Mouse (Mus musculus): ENCODE data around the gene BC051019. TPM values are rescaled to one million over a fixed set of nuclear protein-coding genes. Genes with fewer than 3 reads are reported as not detected.

Gene BC051019
- polyA plus RNA-seq, 1 experiment, result 0.31 TPM

GRCm38 (mm10) chr7:109712198-109712597, 11.5 kb downstream of the BC051019 start:
- WGBS, result 92% methylated on average over 7 of the region's 7 CpGs
- DNase-seq (ENCODE audit: low read depth, low spot score), result no peak

DNA sequence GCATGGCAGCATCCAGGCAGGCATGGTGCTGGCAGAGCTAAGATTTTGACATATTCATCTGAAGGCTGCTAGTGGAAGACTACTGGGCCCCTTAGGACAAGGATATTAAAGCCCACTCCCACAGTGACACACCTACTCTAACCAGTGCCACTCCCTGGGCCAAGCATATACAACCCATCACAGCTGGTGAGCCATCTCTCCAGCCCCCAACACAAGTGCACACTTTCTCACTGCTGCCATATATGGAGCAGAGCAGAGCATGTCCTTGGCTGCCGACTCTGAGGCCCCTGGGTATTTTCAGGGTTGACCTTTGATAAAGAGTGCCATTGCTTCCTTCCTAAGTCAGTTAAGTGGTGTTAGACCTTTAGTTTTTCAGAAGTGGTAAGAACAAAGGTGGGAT, 13.6 kb downstream of the BC051019 start:
- WGBS, result 38% methylated on average over 1 of the region's 1 CpGs
- DNase-seq (ENCODE audit: low read depth, low spot score), result no peak

- DNase-seq (ENCODE audit: low read depth, low spot score), result no peak
- WGBS, result 60% methylated on average over 3 of the region's 3 CpGs
Measured at GRCm38 (mm10) chr7:109708961-109709382, 14.7 kb downstream of the BC051019 start.

GRCm38 (mm10) chr7:109707023-109707785, 16.4 kb downstream of the BC051019 start:
- 30% methylated on average over 4 of the region's 4 CpGs for WGBS
- peak; percentile 44 for DNase-seq (ENCODE audit: low read depth, low spot score)

GRCm38 (mm10) chr7:109704461-109704860, 19.2 kb downstream of the BC051019 start:
- WGBS, result 26% methylated on average over 3 of the region's 3 CpGs
- DNase-seq (ENCODE audit: low read depth, low spot score), result no peak

- WGBS, result 3% methylated on average over 17 of the region's 17 CpGs
- no peak for DNase-seq (ENCODE audit: low read depth, low spot score)
Measured at GRCm38 (mm10) chr7:109704016-109704377, 19.7 kb downstream of the BC051019 start.

GRCm38 (mm10) chr7:109703190-109704015, 20.2 kb downstream of the BC051019 start, which contains the start of the genes St5 and Akip1:
Gene St5, minus strand, starts transcription at chr7:109703605.
Gene Akip1, plus strand, starts transcription at chr7:109703690.
- 2% methylated on average over 61 of the region's 61 CpGs for WGBS
- DNase-seq (ENCODE audit: low read depth, low spot score), result peak; percentile 57

DNA sequence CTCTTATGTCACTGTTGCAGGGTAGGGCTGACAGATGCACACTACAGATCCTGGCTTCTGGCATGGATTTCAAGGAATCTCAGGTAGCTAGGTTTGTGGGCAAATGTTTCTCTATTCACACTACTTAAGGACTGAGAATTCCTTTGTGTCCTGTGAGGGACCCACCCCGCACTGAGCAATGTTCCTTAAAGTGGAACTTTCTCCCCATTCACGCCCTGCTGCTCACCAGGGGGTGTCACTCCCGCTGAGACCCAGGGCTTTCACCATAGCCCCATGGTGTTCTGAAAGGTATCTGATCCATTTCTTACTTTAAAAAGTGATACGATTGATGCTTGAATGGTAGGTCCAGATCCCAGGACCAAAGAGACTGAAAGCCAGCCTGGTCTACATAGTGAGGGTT, 20.9 kb downstream of the BC051019 start:
- whole genome bisulfite sequencing, result 71% methylated on average over 4 of the region's 4 CpGs
- DNase-seq (ENCODE audit: low read depth, low spot score), result no peak

DNA sequence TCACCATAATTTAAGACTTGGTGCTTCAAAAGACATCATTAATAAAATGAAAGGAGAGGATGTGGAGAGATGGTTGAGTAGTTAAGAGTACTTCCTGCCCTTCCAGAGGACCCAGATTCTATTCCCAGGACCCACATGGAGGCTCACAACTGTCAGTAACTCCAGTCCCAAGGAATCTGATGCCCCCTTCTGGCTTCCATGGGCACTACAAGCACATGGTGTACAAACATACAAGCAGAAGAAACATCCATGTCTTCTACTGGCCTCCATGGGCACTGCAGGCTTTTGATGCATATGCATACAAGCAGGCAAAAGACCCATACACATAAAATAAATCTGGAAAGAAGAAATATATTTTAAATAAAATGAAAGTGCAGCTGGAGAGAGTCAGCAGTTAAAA, 23.4 kb downstream of the BC051019 start:
- no peak for DNase-seq (ENCODE audit: low read depth, low spot score)

- DNase-seq (ENCODE audit: low read depth, low spot score), result no peak
- WGBS, result 91% methylated on average over 10 of the region's 10 CpGs
Measured at GRCm38 (mm10) chr7:109695339-109695726, 28.3 kb downstream of the BC051019 start.

DNA sequence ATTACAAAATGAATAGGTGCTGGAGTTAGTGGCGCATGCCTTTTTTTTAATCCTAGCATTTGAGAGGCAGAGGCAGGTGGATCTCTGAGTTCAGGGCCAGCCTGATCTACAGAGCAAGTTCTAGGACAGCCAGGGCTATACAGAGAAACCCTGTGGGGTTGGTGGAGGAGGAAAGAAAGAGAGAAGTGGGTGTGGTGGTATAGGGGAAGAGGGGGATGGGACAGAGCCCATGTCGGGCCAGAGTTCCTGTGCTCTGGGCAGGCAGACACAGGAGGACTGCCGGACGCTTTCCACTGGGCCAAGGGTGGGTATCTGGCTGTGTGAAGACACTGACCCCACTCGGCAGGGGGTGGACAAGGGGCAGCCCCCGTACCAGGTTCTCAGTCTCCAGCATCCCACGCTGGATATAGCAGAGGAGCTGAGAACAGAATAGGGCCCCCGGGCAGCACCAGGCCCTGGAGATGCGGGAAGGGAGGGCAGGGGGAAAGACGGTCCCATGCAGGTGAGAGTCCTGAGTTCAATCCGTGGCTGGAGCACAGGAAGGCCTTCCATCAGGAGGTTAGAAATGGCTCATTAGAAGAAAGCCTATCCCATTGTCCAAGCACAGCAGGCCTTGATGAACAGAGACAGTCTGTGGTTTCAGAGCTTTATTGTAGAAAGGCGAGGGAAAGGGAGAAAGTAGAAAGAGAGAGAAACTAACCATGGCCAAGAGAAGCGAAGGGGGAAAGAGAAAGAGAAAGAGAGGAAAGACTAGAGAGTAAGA, 28.9 kb downstream of the BC051019 start:
- WGBS, result 87% methylated on average over 13 of the region's 13 CpGs
- no peak for DNase-seq (ENCODE audit: low read depth, low spot score)

- 61% methylated on average over 5 of the region's 5 CpGs for WGBS
- no peak for DNase-seq (ENCODE audit: low read depth, low spot score)
Measured at GRCm38 (mm10) chr7:109690961-109691360, 32.7 kb downstream of the BC051019 start.

- WGBS, result 93% methylated on average over 3 of the region's 3 CpGs
- DNase-seq (ENCODE audit: low read depth, low spot score), result no peak
Measured at GRCm38 (mm10) chr7:109690101-109690500, 33.5 kb downstream of the BC051019 start.

GRCm38 (mm10) chr7:109686585-109687128, 37.0 kb downstream of the BC051019 start:
- 42% methylated on average over 9 of the region's 9 CpGs for WGBS
- no peak for DNase-seq (ENCODE audit: low read depth, low spot score)

DNA sequence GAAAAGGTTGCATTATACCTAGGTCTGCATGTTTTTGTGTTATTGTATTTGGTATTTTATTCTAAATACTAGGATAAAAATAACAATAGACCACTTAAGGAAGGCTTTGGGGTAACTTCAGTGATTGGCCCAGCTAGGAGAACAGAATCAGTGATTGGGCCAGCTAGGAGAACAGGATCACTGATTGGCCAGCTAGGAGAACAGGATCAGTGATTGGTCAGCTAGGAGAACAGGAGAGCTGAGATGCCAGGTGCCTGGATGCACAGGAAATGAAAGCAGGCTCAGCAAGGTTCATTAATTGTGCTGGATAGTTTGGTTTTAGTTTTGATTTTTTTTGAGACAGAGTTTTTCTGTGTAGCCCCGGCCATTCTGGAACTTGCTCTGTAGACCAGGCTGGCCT, 42.8 kb downstream of the BC051019 start:
- WGBS, result 82% methylated on average over 1 of the region's 1 CpGs
- DNase-seq (ENCODE audit: low read depth, low spot score), result no peak

GRCm38 (mm10) chr7:109680284-109680683, 43.4 kb downstream of the BC051019 start:
- DNase-seq (ENCODE audit: low read depth, low spot score), result no peak
- 93% methylated on average over 2 of the region's 2 CpGs for WGBS

DNA sequence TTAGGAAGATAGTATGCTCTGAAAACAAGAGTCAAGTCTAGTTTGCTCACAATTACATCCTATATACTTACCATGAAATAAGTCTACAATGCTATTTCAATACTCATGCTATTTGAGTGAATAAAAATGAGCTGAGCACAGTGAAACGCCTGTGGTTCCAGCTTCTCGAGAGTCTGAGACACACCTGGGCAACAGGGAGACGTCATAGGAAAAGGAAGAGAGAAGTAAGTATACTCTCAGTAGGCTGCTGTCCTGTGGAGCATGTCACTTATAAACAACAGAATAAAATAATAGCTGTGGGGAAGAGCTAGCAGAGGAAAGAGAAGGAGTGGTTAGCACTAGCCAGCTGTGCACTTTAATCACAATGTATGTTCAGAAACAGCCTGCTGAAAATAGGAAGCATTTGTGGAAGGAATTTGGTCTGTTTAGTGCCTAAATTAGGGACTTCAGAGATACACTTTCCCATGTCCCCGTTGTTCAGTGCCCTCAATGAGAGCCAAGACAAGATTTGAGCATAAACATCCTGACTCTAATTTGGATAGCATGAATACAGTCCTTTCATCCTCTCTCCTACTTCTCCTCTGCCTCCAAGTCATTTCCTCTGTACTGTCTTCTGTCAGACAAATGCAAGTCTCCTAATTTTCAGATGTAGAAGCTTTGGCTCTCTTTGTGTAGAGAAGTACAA, 48.6 kb downstream of the BC051019 start:
- 66% methylated on average over 4 of the region's 4 CpGs for WGBS
- no peak for DNase-seq (ENCODE audit: low read depth, low spot score)

- DNase-seq (ENCODE audit: low read depth, low spot score), result peak; percentile 27
- WGBS, result 2% methylated on average over 44 of the region's 44 CpGs
Measured at GRCm38 (mm10) chr7:109671581-109672471, 51.8 kb downstream of the BC051019 start.

Data from large intestine, adult 2 months (tissue).